Mouse (Mus musculus) neural tube, embryonic 15.5 days (tissue): Measurements from ENCODE around the gene Gtpbp4. TPM values are rescaled to one million over a fixed set of nuclear protein-coding genes. Genes with fewer than 3 reads are reported as not detected.

Experiments
- ATAC-seq: fragments of 200-750 bp; cut with Nextera tagmentation; 2 replicates; pipeline ENCODE4 v1.8.0; 2017; ENCODE audit warnings: mild to moderate bottlenecking, moderate TSS enrichment, moderate library complexity; ENCODE audit not compliant: low FRiP score
- H3K27ac ChIP-seq: fragments of 300-500 bp; sonication (generic); replicated peaks from 2 replicates; pipeline ENCODE4 v1.5.1; 2015; ENCODE audit warnings: mild to moderate bottlenecking, inconsistent platforms
- H3K27me3 ChIP-seq: fragments of 300-500 bp; sonication (generic); replicated peaks from 2 replicates; pipeline ENCODE4 v1.6.1; 2015; ENCODE audit warnings: inconsistent platforms
- H3K36me3 ChIP-seq: fragments of 300-500 bp; sonication (generic); 2 replicates; pipeline ENCODE4 v1.6.1; 2015; ENCODE audit warnings: inconsistent platforms
- H3K4me1 ChIP-seq: fragments of 300-500 bp; sonication (generic); 2 replicates; pipeline ENCODE4 v1.6.1; 2015; ENCODE audit warnings: inconsistent platforms
- H3K4me2 ChIP-seq: fragments of 300-500 bp; sonication (generic); 2 replicates; pipeline ENCODE4 v1.6.1; 2015; ENCODE audit warnings: inconsistent platforms, mild to moderate bottlenecking, moderate library complexity
- H3K4me3 ChIP-seq: fragments of 300-500 bp; sonication (generic); replicated peaks from 2 replicates; pipeline ENCODE4 v1.5.1; 2015; ENCODE audit warnings: mild to moderate bottlenecking, inconsistent platforms
- H3K9ac ChIP-seq: fragments of 300-500 bp; sonication (generic); replicated peaks from 2 replicates; pipeline ENCODE4 v1.6.1; 2015; ENCODE audit warnings: mild to moderate bottlenecking, inconsistent platforms
- H3K9me3 ChIP-seq: fragments of 300-500 bp; sonication (generic); replicated peaks from 2 replicates; pipeline ENCODE4 v1.6.1; 2016; ENCODE audit warnings: inconsistent platforms
- WGBS: fragments of 180-500 bp; shearing (Covaris S2); methylation state at CpG from one replicate; pipeline ENCODE4 v1.1.7; 2015; ENCODE audit warnings: mixed read lengths; 5-methylcytosine and 5-hydroxymethylcytosine counted together
- polyA plus RNA-seq: library from polyadenylated mRNA; unstranded; fragments of >200 nt; fragmentation: Nextera tagmentation; extraction: Ambion mirVana; gene quantifications from 2 replicates; pipeline ENCODE4 v1.2.1, GENCODE M21; 2015

Gene Gtpbp4
- polyA plus RNA-seq = 60.0 and 67.8 TPM in 2 replicates

- H3K36me3 ChIP-seq = peaks cover 1% of the 10 kb centered on the region; the same call in 1 of the 2 replicates
- WGBS = under 1% methylated on average over 51 of the region's 51 CpGs
- H3K27ac ChIP-seq = peak within 1 kb of the TSS; percentile 89
- peak within 1 kb of the TSS; percentile 86 for H3K9ac ChIP-seq
- H3K4me1 ChIP-seq = peaks cover 16% of the 10 kb centered on the region
- peak; percentile 99 for ATAC-seq
- peak within 1 kb of the TSS; percentile 87 for H3K4me3 ChIP-seq
- no peaks in the 10 kb centered on the region for H3K9me3 ChIP-seq
- H3K4me2 ChIP-seq = peak within 1 kb of the TSS; percentile 90
- no peaks in the 10 kb centered on the region for H3K27me3 ChIP-seq
Measured at GRCm38 (mm10) chr13:8995990-8996786, at the start of gene Gtpbp4. Gtpbp4 (minus strand) TSS chr13:8996083.

GRCm38 (mm10) chr13:9044731-9045130 is 48.8 kb upstream of the Gtpbp4 start:
- ATAC-seq = no peak
- no peaks in the 10 kb centered on the region for H3K36me3 ChIP-seq
- WGBS = 98% methylated on average over 1 of the region's 1 CpGs

GRCm38 (mm10) chr13:9043289-9044049 is 47.6 kb upstream of the Gtpbp4 start:
- Histone ChIP-seq H3K27ac (no peak overlapping the region), H3K9ac (no peak overlapping the region), H3K4me1 (no peaks in the 10 kb centered on the region), H3K36me3 (no peaks in the 10 kb centered on the region), H3K9me3 (no peaks in the 10 kb centered on the region), H3K4me3 (no peak overlapping the region), H3K4me2 (no peak overlapping the region), H3K27me3 (no peaks in the 10 kb centered on the region)
- WGBS = 57% methylated on average over 3 of the region's 3 CpGs
- no peak for ATAC-seq

More at GRCm38 (mm10) chr13:9044731-9045130, 48.8 kb upstream of the Gtpbp4 start:
- Histone ChIP-seq H3K9ac (no peak overlapping the region), H3K27me3 (no peaks in the 10 kb centered on the region), H3K4me2 (no peak overlapping the region), H3K27ac (no peak overlapping the region), H3K4me3 (no peak overlapping the region), H3K9me3 (no peaks in the 10 kb centered on the region), H3K4me1 (no peaks in the 10 kb centered on the region)

- no peak for ATAC-seq
- Histone ChIP-seq H3K9me3 (no peaks in the 10 kb centered on the region), H3K9ac (no peak overlapping the region), H3K36me3 (no peaks in the 10 kb centered on the region), H3K27ac (no peak overlapping the region), H3K4me3 (no peak overlapping the region), H3K27me3 (no peaks in the 10 kb centered on the region), H3K4me1 (no peaks in the 10 kb centered on the region), H3K4me2 (no peak overlapping the region)
- WGBS = 90% methylated on average over 1 of the region's 1 CpGs
Measured at GRCm38 (mm10) chr13:9040626-9041025, 44.7 kb upstream of the Gtpbp4 start.

- Histone ChIP-seq H3K4me1 (no peaks in the 10 kb centered on the region), H3K36me3 (no peaks in the 10 kb centered on the region), H3K9ac (no peak overlapping the region), H3K27me3 (no peaks in the 10 kb centered on the region), H3K4me2 (no peak overlapping the region), H3K9me3 (no peaks in the 10 kb centered on the region), H3K4me3 (no peak overlapping the region), H3K27ac (no peak overlapping the region)
- ATAC-seq = no peak
- WGBS = 82% methylated on average over 8 of the region's 8 CpGs
Measured at GRCm38 (mm10) chr13:9031996-9032661, 36.2 kb upstream of the Gtpbp4 start.

GRCm38 (mm10) chr13:9030364-9030763 is 34.5 kb upstream of the Gtpbp4 start:
- WGBS = 79% methylated on average over 4 of the region's 4 CpGs
- no peaks in the 10 kb centered on the region for H3K36me3 ChIP-seq
- no peaks in the 10 kb centered on the region for H3K27me3 ChIP-seq
- no peak overlapping the region for H3K27ac ChIP-seq
- H3K9me3 ChIP-seq = no peaks in the 10 kb centered on the region
- no peak overlapping the region for H3K4me2 ChIP-seq
- no peak overlapping the region for H3K4me3 ChIP-seq
- H3K4me1 ChIP-seq = no peaks in the 10 kb centered on the region
- no peak for ATAC-seq
- H3K9ac ChIP-seq = no peak overlapping the region

GRCm38 (mm10) chr13:9027251-9027650 is 31.4 kb upstream of the Gtpbp4 start:
- Histone ChIP-seq H3K4me3 (no peak overlapping the region), H3K36me3 (no peaks in the 10 kb centered on the region), H3K9ac (no peak overlapping the region), H3K27me3 (no peaks in the 10 kb centered on the region), H3K4me1 (no peaks in the 10 kb centered on the region), H3K9me3 (no peaks in the 10 kb centered on the region), H3K4me2 (no peak overlapping the region), H3K27ac (no peak overlapping the region)
- ATAC-seq = no peak
- WGBS = 75% methylated on average over 1 of the region's 1 CpGs

- Histone ChIP-seq H3K27ac (no peak overlapping the region), H3K4me1 (no peaks in the 10 kb centered on the region), H3K4me3 (no peak overlapping the region), H3K4me2 (no peak overlapping the region), H3K36me3 (no peaks in the 10 kb centered on the region), H3K27me3 (no peaks in the 10 kb centered on the region), H3K9me3 (no peaks in the 10 kb centered on the region), H3K9ac (no peak overlapping the region)
- WGBS = 86% methylated on average over 1 of the region's 1 CpGs
- no peak for ATAC-seq
Measured at GRCm38 (mm10) chr13:9022623-9023022, 26.7 kb upstream of the Gtpbp4 start.

- Histone ChIP-seq H3K36me3 (no peaks in the 10 kb centered on the region), H3K4me3 (no peak overlapping the region), H3K27me3 (no peaks in the 10 kb centered on the region), H3K9ac (no peak overlapping the region), H3K9me3 (no peaks in the 10 kb centered on the region), H3K4me1 (no peaks in the 10 kb centered on the region), H3K4me2 (no peak overlapping the region), H3K27ac (no peak overlapping the region)
- WGBS = 85% methylated on average over 7 of the region's 7 CpGs
- no peak for ATAC-seq
Measured at GRCm38 (mm10) chr13:9021556-9021955, 25.7 kb upstream of the Gtpbp4 start.

GRCm38 (mm10) chr13:9019713-9020112 is 23.8 kb upstream of the Gtpbp4 start:
- Histone ChIP-seq H3K27ac (no peak overlapping the region), H3K4me3 (no peak overlapping the region), H3K9me3 (no peaks in the 10 kb centered on the region), H3K27me3 (no peaks in the 10 kb centered on the region), H3K4me1 (no peaks in the 10 kb centered on the region), H3K9ac (no peak overlapping the region), H3K36me3 (no peaks in the 10 kb centered on the region), H3K4me2 (no peak overlapping the region)
- ATAC-seq = no peak
- 86% methylated on average over 4 of the region's 4 CpGs for WGBS

- no peak for ATAC-seq
- 64% methylated on average over 2 of the region's 2 CpGs for WGBS
- Histone ChIP-seq H3K4me1 (no peaks in the 10 kb centered on the region), H3K4me3 (no peak overlapping the region), H3K36me3 (no peaks in the 10 kb centered on the region), H3K4me2 (no peak overlapping the region), H3K27me3 (no peaks in the 10 kb centered on the region), H3K27ac (no peak overlapping the region), H3K9me3 (no peaks in the 10 kb centered on the region), H3K9ac (no peak overlapping the region)
Measured at GRCm38 (mm10) chr13:9018974-9019587, 23.2 kb upstream of the Gtpbp4 start.
